Mouse (Mus musculus) heart, embryonic 13.5 days (tissue): ENCODE measurements at regions not wholly inside any gene's neighbourhood (a gene's known extent, or its start where the extent isn't known, plus 50 kb on each side); places are given as distances from the start of the nearest gene placed in this dataset.

Source experiments
- ATAC-seq: fragments of 200-750 bp; cut with Nextera tagmentation; 2 replicates; pipeline ENCODE4 v1.8.0; 2017; ENCODE audit warnings: moderate TSS enrichment; ENCODE audit not compliant: insufficient number of reproducible peaks, low FRiP score, low TSS enrichment; ENCODE audit errors: extremely low read depth
- H3K27ac ChIP-seq: fragments of 300-500 bp; sonication (generic); replicated peaks from 2 replicates; pipeline ENCODE4 v1.5.1; 2015; ENCODE audit warnings: moderate library complexity, mild to moderate bottlenecking, inconsistent platforms
- H3K27me3 ChIP-seq: fragments of 300-500 bp; sonication (generic); replicated peaks from 2 replicates; pipeline ENCODE4 v1.6.1; 2015; ENCODE audit warnings: mild to moderate bottlenecking, inconsistent platforms
- H3K36me3 ChIP-seq: fragments of 300-500 bp; sonication (generic); 2 replicates; pipeline ENCODE4 v1.6.1; 2015; ENCODE audit warnings: mild to moderate bottlenecking, inconsistent platforms
- H3K4me1 ChIP-seq: fragments of 300-500 bp; sonication (generic); 2 replicates; pipeline ENCODE4 v1.6.1; 2015; ENCODE audit warnings: inconsistent platforms
- H3K4me2 ChIP-seq: fragments of 300-500 bp; sonication (generic); 2 replicates; pipeline ENCODE4 v1.6.1; 2015; ENCODE audit warnings: inconsistent platforms, mild to moderate bottlenecking, moderate library complexity
- H3K4me3 ChIP-seq: fragments of 300-500 bp; sonication (generic); 2 replicates; pipeline ENCODE4 v1.5.1; 2015; ENCODE audit warnings: moderate library complexity, mild to moderate bottlenecking, inconsistent platforms
- H3K9ac ChIP-seq: fragments of 300-500 bp; sonication (generic); 2 replicates; pipeline ENCODE4 v1.6.1; 2015; ENCODE audit warnings: inconsistent platforms, mild to moderate bottlenecking, moderate library complexity
- H3K9me3 ChIP-seq: fragments of 300-500 bp; sonication (generic); 2 replicates; pipeline ENCODE4 v1.6.1; 2016; ENCODE audit warnings: inconsistent platforms
- WGBS: fragments of 180-500 bp; shearing (Covaris S2); methylation state at CpG from one replicate; pipeline ENCODE4 v1.1.7; 2015; ENCODE audit warnings: mixed read lengths; 5-methylcytosine and 5-hydroxymethylcytosine counted together

GRCm38 (mm10) chr15:102862374-102862773 lies 58.5 kb upstream of the Hoxc13 start:
- Histone ChIP-seq H3K27ac (no peak overlapping the region), H3K4me3 (no peak overlapping the region), H3K27me3 (peaks cover 36% of the 10 kb centered on the region), H3K9ac (no peak overlapping the region), H3K4me2 (no peak overlapping the region), H3K9me3 (no peaks in the 10 kb centered on the region), H3K36me3 (no peaks in the 10 kb centered on the region), H3K4me1 (no peaks in the 10 kb centered on the region)
- no peak for ATAC-seq
- WGBS, result 69% methylated on average over 6 of the region's 6 CpGs

GRCm38 (mm10) chr15:102866788-102867187 lies 54.1 kb upstream of the Hoxc13 start:
- H3K27ac ChIP-seq, result no peak overlapping the region
- no peaks in the 10 kb centered on the region for H3K4me1 ChIP-seq
- peaks cover 19% of the 10 kb centered on the region for H3K27me3 ChIP-seq
- 69% methylated on average over 3 of the region's 3 CpGs for WGBS
- no peaks in the 10 kb centered on the region for H3K36me3 ChIP-seq
- H3K4me3 ChIP-seq, result no peak overlapping the region
- H3K9me3 ChIP-seq, result no peaks in the 10 kb centered on the region
- H3K4me2 ChIP-seq, result no peak overlapping the region
- H3K9ac ChIP-seq, result no peak overlapping the region
- no peak for ATAC-seq
